Mouse (Mus musculus): ENCODE data around the gene Ctsq. TPM values are rescaled to one million over a fixed set of nuclear protein-coding genes. Genes with fewer than 3 reads are reported as not detected.
"Not testable (repeated sequence)": the region's sequence is repeated elsewhere in the genome, so short reads cannot be mapped to it uniquely, and the experiment has no call there.

The Ctsq gene
- not detected for total RNA-seq (2021)

DNA sequence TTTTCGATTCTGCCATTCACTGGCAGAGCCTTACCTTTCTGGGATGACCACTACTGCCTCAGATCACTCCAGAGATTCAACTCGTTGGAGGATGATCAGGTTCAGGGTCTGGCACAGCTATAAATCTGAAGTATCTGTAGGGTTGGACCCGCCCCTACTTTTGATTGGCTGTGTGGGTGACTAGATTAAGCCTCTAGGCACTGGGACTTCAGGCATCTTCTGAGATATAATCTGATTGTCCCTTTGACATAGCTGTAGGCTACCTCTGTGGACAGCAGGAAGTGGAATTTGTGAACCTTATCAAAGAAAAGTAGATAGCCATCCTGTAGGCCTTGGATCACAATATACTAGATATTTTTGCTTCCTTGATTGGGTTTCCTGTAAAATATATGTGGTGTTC, at the start of gene Ctsq:
Ctsq (minus strand) TSS at position 101 of the 400 bp plus-strand sequence.
- intact Hi-C loops (cut with DNase I), result no loop called here
- DNase-seq, result no peak

DNA sequence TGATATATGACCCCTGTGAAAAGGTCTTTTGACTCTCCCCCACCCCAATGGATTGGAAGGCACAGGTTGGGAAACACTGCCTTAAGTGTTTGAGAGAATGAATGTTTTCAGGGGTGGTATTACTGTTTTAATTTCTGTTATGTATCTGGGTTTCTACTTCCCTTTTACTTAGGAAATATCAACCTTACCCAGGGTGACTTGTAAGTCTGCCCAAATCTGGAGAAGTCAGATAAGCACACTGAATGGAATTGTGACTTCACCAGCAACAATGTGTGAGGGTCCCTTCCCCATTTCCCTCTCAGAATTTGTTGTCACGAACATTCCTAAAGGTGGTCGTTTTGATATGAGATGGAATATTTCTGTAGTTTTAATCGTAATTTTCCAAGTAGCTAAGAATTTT, 17.6 kb downstream of the Ctsq start:
- intact Hi-C loops (cut with DNase I), result no loop called here

DNA sequence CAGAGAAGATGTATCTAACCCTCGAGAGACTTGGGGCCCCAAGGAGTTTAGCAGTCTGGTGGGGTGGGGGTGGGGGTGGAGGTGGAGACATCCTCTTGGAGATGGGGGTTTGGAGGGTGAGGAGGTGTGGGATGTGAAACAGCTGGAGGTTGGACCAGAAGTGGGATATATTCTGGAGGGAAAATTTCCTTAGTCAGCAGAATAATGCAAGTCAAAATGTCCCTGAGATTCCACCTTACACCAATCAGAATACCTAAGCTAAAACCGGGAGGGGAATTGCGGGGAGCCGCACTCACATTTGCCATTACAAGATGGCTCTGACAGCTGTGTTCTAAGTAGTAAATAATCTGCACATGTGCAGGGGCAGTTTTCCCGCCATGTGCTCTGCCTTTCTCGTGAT, 18.6 kb downstream of the Ctsq start:
- intact Hi-C loops (cut with DNase I), result no loop called here

More for the DNA sequence above, 17.6 kb downstream of the Ctsq start:
- DNase-seq, result no peak

DNA sequence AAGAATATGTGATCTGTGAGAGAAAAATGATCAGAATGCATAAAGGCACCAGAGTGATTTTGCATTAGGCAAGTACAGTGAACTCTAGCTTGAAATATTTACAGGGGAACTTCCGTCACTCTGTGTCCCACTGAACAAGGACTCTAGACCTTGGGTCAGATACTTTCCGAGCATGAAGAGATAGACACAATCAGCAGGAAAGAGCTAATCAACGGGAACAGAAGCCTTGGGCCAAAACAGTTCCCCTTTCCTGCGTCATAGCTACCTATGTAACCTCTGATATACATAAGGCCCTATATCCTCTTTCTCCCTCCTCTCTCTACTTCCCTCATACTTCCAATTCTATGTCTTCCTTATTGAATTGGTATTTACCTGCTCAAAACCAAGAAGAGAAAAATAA, 30.3 kb downstream of the Ctsq start:
- DNase-seq, result no peak
- intact Hi-C loops (cut with DNase I), result no loop called here

More for the DNA sequence above, 18.6 kb downstream of the Ctsq start:
- DNase-seq, result no peak

DNA sequence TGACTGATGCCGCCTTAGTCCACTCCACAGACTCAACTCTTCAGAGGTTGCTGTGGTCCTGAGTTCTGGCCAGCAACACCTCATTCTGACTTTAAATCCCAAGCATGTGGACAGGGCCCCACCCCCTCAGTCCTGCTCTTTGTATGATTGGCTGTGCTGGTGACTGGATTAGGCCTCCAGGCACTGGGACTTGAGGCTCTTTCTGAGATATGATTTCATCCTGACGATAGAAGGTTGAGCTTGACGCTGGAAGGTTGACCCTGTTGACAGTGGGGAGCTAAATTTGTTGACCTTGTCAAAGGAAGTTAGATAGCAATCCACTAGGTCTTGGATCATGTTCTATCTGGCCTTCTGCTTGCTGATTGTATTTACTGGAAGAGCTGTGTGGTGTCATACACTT, 34.6 kb downstream of the Ctsq start, which contains the start of gene Ctsj:
Ctsj (minus strand) TSS at position 101 of the 400 bp plus-strand sequence.
- intact Hi-C loops (cut with DNase I), result no loop called here
- no peak for DNase-seq

DNA sequence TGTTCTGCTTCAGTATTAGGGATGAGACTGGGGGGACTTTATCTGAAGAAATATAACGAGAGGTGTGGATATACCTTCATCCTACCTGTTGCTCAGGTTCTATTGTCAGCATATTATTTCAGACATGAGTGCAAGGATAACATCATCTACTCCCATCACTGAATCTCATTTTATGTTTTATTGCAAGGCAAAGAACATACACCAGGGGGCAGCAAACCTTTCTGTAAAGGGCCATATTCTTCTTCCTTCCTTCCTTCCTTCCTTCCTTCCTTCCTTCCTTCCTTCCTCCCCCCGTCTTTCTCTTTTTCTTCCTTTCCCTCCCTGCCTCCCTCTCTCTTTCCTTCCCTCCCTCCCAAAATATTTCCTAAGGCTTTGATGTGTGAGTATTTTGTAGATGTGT, 42.8 kb downstream of the Ctsq start:
- DNase-seq, result no peak
- intact Hi-C loops (cut with DNase I), result loop anchor here (10.0 kb wide), 1 partner anchor 247 kb away; no protein-coding TSS in a partner anchor

DNA sequence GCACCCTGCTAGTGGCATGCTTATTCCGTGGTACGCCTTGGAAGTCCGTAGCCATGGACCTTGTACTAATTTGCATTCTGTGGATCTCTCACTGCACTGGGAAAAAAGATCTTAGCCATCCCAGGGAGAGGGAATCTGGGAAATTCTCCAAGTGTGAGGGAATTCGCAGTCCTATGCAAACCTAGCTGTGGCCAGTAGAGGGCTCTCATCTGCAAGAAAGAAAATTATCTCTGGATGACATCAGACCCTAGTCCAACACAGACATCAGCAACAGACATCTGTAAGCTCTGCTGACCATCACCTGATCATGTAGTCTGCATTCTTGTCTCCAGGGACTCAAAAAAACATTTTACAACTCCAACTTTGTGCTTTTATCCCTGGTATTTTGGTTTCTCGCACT, 53.5 kb downstream of the Ctsq start:
- intact Hi-C loops (cut with DNase I), result not testable (repeated sequence)

More for the DNA sequence above, 53.5 kb downstream of the Ctsq start:
- not testable (repeated sequence) for DNase-seq

Other genes starting within 250 kb of the Ctsq start
- not detected for gene Ctsll3, start 237.8 kb downstream of the Ctsq start, total RNA-seq (2021)
- gene 4930486L24Rik, start 176.2 kb downstream of the Ctsq start, total RNA-seq (2021), result 1 to 10 TPM in 1 of 2 experiments, under 1 TPM in 1; 0.86 to 1.3 TPM
- gene Gm49392, start 143.7 kb downstream of the Ctsq start, total RNA-seq (2021), result under 1 TPM; 0.60 to 0.94 TPM
- 1 to 10 TPM; 4.1 to 7.3 TPM for gene Ctla2b, start 143.2 kb downstream of the Ctsq start, total RNA-seq (2021)
- gene Tpbpb, start 135.8 kb downstream of the Ctsq start, total RNA-seq (2021), result not detected
- gene Gm49393, start 105.0 kb downstream of the Ctsq start, total RNA-seq (2021), result not detected
- gene Gm49391, start 104.1 kb downstream of the Ctsq start, total RNA-seq (2021), result 1 to 10 TPM; 3.8 to 4.7 TPM
- gene Ctla2a, start 104.0 kb downstream of the Ctsq start, total RNA-seq (2021), result 10 to 100 TPM; 85.2 to 98.6 TPM
- not detected for gene Tpbpa, start 98.6 kb downstream of the Ctsq start, total RNA-seq (2021)
- not detected for gene Ctsj, start 34.7 kb downstream of the Ctsq start, total RNA-seq (2021)
- not detected for gene Ctsr, start 123.6 kb upstream of the Ctsq start, total RNA-seq (2021)
- gene Cts6, start 162.8 kb upstream of the Ctsq start, total RNA-seq (2021), result not detected
- gene Cts8, start 214.7 kb upstream of the Ctsq start, total RNA-seq (2021), result not detected
- gene Gm49398, start 248.2 kb upstream of the Ctsq start, total RNA-seq (2021), result not detected

Data from heart, postnatal 36 days (tissue).